Mouse (Mus musculus) c-Kit-positive CD71-negative TER-119-negative erythroid progenitor cells, embryonic 14.5 days (primary cell): ENCODE measurements around the gene Ly6g6f.
A peak's percentile ranks its signal among the peaks of the same experiment; 100 is the strongest.
"Not testable (repeated sequence)": the region's sequence is repeated elsewhere in the genome, so short reads cannot be mapped to it uniquely, and the experiment has no call there.

Source experiments
- DNase-seq: peaks from one replicate; pipeline ENCODE4 v3.0.0-alpha.2; 2013; ENCODE audit warnings: low read depth

The Ly6g6f gene

DNA sequence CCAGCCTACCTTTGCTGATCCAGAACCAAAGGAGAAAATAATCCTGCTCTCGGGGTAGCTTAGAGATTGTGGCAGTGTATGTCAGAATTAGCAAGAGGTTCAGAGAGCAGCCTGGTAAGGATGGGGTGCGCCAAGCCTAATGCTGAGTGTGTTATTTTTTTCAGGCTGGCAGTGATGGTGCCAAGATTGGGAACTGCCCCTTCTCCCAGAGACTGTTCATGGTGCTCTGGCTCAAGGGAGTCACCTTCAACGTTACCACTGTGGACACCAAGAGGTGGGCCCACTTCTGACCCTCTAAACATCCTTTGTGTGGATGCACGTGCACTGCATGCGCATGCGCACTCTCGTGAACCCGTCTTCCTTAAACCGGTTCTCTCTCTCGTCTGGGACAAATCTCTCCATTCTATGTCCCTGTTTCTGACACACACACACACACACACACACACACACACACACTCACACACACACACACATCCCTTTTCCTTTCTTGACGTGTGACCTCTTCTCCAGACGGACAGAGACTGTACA, 33.1 kb downstream of the Ly6g6f start:
- no peak for DNase-seq

DNA sequence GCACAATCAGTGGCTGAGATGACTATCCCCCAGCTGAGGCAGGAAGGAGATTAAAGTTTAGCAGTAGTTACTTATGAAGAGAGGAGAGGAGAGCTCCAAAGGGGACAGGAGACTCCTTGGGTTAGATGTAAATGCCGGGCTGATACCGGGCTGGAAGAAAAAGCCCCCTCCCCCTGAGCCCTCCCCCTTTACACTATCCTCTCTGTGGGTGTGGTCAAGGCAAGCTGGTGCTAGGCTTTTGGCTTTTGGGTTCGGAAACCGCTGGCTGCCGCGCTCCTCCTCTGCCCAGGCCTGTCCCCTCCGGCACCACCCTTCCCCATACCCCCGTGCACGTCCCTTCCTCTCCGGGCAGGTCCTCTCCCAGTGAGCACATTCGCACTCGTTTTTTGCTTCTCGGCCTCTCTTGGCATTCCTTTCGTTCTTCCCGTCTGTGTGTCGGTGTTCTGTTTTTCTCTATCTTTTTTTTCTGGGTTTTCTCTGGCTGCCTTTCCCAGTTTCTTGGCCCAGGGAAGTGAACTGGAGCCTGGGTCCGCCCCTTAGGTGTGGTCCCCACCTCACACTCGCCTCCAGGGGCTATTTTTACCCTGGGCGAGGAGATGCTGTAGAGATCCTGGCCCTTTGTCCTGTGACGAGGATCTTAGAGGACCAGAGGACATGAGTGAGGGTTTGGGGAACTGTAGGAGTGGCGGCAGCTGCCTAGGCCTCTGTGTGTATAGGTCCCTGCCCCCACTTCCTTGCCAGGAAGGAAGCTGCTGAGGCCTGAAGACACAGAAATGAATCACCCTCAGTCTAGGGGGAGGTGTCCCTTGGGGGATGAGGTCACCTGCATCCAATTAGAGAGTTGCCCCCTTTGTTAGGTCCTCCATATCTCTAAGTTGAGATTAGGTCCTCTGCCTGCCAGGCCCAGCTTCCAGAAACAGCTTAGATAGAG, 34.0 kb downstream of the Ly6g6f start:
- DNase-seq = peak; percentile 90

DNA sequence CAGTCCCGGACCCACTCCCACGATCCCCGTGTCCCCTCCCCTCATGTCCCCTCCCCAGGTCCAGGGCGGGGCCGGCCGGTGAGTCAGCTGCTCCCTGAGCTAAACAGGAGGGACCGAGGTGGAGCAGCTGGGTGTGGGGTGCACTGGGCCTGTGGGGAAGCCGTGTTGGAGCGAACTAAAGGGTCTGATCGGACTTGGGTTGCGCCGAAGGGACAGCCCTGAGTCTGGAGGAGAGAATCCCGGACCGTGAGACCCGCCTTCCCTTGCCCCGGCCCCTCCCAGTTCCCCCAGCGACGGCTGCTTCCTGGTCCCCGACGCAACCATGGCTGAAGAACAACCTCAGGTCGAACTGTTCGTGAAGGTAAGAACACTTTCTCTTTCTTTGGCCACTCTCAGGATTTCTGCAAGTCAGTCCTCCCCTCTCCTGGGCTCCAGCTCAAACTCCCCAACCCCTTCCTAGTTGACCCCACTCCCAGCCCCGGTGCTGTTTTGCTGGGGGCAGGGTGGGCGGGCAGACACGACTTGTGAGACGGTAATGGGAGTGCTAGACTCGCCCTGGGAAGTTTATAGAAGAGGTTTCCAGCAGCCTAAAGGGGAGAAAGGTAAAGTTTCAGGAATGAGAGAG, 35.2 kb downstream of the Ly6g6f start:
- no peak for DNase-seq

DNA sequence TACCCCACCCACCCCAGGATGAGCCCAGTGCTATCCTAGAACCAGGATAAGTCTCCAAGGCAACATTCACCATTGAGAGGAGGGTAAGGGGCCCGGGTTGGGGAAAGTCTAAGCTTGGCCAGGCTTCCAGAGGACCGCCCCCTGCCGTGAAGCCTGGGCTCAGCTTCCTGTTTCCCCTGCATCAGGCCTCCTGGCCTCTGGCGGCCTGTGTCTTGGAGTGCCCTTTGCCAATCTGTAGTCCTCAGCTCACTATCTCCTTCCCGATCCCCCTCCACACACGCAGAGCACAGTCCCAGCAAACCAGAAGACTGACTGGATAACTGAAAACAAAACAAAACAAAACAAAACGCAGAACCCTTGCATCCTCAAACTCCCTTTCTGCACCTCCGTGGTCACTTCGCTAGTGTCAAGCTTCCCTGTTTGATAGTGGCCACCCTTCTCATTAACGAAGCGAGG, 35.8 kb downstream of the Ly6g6f start, which contains the start of gene Clic1:
TSS of gene Clic1 (plus strand) at position 406 of the 456 bp plus-strand sequence.
- no peak for DNase-seq

DNA sequence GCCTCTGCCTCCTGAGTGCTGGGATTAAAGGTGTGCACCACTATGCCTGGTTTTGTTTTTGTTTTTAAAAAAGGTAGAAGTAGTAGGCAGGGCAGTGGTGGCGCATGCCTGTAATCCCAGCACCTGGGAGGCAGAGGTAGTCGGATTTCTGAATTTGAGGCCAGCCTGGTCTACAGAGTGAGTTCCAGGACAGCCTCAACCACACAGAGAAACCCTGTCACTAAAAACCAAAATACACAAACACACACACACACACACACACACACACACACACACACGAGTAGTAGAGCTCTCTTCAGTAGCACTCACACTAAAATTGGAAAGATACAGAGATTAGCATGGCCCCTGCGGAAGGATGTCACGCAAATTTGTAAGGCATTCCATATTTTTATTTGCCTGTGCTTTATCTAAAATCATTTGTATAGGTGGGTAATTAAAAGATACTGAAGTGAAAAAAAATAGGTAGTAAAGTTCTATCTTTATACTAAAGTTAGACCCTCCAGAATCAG, 36.4 kb downstream of the Ly6g6f start:
- no peak for DNase-seq

DNA sequence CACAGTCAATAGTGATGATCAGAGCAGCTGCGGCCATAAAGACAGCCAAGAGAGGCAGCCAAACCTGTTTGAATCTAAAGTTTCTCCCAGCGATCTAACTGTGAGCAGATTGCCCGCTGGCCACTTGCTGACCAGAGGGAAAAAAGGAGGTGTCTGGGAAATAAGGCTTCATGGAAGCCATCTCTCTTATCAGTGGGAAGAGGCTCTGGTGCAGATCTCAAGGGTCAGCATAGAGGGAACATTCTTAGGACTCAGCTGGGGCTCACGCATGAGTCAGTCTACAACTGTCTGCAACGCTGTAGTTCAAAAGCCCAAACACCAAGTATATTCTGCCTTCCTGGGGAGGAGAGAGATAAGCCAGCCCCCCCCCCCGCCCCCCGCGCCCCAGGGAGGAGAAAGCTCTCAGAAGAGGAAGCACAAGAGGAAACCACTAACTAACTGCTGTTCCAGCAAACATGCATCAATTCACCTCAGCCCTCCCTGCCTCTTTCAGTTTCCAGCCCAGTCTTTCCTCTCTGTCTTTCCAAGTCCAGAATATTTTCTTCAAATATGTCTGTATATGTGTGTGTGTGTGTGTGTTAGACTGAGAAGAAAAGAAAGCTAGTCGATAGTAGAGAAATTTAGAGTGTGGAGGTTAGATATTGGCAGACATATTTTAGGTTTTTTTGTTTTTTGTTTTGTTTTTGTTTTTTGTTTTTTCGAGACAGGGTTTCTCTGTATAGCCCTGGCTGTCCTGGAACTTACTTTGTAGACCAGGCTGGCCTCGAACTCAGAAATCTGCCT, 37.1 kb downstream of the Ly6g6f start:
- DNase-seq = no peak

DNA sequence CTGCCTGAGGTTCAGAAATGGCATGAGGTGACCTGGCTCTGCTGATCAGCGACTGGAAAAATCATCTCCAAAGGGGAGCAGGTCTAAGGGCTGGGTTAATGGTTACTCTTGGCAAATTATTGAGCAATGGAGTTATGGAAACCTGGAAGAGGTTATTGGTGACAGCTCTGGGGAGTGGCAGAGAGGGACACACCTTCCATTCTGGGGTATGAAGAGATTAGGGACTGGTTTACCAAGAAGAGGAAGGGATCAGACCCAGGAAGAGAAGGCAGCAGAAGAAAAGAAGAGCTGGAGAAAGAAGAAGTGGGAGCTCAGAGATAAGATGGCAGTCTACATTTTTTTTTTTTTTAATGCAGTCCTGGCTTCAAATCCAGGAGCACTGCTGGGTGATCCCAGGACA, 37.7 kb downstream of the Ly6g6f start:
- no peak for DNase-seq

DNA sequence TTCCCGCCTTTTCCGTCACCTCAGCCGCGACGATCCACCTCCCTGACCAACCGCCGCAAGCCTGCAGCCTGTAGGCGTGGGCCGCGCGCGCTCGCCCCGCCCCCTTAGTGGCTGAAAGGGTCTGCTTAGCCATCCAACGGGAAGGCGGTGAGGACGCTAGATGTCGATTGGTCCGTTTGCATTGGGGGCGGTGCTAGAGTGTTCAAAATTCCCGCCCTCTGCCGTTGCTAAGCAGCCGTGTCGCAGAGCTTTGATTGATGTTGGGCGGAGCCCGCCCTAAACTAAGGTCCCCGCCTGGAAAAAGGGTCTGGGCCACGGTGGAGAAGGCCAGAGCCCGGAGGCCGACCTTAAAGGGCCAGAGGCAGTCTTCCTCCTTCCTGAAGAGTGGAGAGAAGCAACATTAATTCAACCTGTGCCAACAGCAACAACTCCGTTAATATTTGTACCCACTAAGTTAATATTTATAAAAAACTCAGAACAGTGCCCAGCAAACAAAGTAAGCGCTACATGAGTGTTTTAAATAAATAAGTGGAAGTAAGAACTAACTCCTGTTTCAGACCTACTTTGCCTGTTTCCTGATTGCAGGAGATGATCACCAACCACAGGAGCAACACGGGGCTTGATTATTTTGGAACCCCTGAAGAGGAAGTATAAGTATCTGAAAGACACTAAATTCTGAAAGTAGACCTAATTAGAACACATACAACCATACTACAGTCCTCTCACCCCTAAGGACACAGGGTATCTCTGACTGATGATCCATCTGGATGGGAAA, 38.5 kb downstream of the Ly6g6f start, which contains the start of gene Msh5:
TSS of gene Msh5 (minus strand) at position 65 of the 775 bp plus-strand sequence.
- DNase-seq = peak; percentile 98

DNA sequence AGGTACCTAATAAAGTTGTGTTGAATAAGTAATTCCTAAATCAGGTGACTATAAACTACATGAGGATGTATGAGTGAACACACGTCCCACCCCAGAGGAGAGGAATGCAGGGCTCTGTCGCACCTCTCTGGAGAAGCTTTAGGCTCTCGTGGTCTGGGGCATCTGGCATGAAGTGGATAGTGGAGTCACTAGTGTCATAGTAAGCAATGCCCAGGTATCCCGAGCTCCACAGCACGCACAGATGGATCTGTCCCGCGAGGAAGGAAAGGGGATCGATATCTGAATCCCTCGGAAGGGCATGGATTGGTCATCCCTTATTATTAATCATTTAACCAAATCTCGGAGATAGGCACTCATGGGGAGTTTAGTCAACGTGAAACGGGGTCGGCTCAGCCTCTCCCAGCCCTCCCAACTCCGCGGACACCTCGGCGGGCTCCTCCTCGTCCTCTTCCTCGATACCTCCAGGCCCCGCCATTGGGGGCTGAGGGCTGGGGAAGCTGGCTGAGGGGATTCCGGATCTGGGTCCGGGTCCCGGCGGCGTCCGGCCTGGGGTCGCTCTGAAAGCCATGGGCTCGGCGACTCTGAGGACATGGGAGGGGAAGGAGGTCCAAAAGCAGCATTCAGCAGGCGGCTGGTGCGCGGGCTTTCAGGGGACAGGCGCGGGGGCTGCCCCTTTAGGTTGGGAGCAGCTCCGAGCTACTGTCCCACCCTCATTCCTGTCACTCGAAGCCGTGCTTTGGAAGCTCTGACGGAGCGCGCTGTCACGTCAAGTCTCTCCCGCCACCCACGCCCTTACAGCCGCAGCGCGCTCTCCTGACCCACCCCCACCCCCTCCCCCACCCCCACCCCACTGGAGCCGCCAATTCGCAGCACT, 39.4 kb downstream of the Ly6g6f start:
- no peak for DNase-seq

DNA sequence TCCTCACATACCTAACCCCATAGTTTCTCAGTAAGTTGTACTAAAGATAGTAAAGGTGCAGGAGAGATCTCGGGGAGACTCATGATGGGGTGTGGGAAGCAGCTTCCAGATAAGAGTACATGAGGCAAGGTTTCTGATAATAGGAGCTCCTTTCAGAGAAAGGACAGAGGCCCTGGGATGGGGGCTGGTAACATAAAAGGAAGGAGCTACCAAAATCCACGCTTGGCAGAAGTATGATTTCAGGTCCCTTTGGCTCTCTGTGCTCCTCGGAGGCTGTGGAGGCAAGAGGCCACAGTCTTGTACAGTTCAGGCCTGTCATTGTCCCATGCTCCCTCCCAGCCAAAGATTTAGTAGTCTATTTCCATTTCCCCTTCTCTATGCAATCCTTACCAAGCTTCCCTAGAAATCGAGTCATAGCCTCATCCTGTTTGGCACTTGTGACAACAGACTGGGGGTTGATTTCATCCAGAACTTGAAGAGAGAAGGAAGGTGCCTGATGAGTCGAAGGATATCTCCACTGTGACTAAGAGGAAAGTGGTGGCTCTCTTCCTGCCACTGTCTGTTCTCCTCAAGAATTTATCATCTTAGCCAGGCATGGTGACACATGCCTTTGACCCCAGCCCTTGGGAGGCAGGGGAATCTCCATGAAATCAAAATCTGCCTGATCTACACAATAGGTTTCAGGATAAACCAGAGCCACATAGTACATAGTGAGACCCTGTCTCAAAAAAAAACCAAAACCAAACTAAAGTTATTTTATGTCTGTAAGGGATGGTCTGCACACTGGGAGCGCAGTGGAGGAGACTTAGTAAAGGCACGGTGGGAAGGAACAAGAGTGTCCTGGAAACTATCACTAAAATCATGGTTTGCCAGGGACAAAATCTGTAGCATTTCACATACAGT, 40.3 kb downstream of the Ly6g6f start:
- no peak for DNase-seq

DNA sequence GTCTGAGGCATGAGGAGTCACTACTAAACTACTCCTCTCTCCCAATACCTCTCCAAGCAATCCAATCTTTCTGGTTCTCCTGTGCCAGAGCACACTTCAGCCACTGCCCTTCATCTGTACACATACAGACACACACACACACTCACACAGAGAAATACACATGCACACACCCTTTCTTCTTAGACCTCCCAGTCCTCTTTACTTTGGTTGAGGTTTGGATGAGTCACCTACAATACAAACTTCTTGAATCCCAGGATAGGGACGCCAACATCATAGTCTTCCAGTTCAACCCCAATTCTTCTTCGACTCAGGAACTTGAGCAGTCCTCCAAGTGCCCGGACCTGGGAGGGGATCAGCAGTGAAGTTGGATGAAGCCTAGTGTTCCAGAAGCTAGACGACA, 41.6 kb downstream of the Ly6g6f start:
- no peak for DNase-seq

DNA sequence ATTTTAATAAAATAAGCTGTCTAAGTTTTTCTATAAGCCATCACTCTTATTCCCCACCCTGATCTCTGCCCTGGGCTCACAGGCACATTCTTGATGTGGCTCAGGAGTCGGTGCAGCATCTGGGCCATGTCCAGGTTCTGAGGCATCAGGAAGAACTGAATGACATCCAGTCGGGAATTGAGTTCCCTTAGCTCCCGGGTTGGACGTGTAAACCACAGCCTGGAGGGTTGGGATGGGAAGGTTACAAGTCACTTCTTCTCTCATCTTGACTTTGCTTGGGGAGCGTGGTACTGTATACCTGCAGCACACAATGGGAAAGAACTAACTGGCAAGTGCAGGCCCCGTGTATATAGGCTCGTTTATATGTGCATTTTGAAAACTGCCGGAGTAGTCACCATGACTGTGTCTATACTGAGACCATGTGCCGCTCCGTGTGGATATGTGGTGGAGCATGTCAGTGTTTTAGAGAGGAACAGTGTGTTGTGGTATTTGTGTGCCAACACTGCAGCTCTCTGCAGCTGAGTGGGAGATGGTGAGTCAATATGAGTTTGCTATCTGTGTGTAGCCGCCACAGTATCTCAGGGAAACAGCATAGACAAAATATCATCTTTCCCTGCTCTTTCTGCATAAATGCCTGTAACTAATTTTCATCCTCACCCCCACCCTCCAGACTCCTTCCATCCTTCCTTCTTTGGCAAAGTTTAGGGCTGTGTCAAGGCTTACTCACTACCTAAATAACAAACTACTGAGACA, 46.1 kb downstream of the Ly6g6f start:
- DNase-seq = no peak

DNA sequence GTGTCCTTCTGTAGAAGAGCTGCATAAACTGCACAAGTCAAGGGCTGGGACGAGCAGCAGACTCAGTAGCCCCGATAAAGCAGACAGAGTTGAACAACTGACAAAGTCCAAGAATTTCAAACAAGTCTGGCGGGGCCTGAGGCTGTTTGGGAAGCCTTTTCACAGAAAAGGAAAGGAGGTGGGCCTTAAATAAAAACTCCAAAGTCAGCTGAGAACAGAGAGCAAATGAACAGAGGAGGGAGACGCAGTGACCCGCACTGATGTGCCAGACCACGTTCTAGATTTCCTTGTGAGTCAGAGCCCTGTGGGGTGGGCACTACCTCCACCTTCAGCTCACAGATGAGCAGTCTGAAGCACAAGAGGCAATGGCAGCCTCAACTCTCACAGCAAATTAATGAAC, 50.5 kb downstream of the Ly6g6f start:
- no peak for DNase-seq

DNA sequence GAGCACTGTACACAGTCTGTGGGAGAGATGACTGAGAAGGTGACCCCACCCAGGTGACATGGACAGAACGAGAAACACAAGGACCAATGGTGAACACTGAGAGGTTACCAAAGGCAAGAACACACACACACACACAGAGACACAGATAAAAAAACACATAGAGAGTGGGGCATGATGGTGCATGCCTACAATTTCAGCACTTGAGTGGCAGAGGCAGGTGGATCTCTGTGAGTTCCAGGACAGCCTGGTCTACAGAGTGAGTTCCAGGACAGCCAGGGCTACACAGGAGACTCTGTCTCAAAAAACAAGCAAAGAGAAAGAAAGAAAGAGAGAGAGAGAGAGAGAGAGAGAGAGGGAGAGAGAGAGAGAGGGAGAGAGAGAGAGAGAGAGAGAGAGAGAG, 51.7 kb downstream of the Ly6g6f start:
- not testable (repeated sequence) for DNase-seq

DNA sequence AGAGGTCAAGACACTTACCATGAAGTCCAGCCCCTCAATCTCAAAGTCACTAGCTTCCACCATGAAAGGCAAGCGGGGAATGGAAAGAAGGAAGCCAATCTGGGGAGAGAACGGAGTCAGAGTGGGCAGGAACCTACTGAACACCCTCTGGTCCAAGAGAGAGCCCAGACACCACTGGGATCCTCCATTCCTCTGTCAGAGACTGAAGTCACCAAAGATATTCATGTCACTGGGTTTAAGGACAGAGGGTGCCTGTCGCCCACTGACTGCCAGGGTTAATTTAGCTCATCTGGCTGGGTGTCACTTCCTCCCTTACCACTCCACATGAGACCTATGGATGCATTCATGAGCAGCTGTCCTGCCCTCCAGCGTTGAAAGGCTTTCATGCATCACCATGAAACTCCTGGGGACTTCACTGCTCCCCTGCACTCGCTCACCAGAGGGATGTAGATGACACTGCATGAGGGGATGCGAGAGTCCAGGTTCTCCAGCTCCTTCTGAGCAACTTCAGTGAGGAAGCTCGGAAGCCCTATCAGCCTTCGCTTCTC, 53.0 kb downstream of the Ly6g6f start:
- no peak for DNase-seq

DNA sequence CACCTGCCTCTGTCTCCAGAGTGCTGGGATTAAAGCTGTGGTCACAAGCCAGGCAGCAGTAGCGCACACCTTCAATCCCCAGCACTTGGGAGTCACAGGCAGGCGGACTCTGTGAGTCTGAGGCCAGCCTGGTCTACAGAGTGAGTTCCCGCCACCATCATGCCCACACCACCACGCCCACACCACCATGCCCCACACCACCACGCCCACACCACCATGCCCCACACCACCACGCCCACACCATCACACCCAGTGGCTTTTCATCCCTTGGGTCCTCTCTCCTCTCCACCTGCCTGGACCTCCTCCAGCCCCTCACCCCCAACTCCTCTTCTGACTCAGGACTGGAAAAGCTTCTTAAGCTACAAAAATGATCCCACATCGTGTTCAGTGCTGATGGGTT, 53.5 kb downstream of the Ly6g6f start:
- DNase-seq = no peak

DNA sequence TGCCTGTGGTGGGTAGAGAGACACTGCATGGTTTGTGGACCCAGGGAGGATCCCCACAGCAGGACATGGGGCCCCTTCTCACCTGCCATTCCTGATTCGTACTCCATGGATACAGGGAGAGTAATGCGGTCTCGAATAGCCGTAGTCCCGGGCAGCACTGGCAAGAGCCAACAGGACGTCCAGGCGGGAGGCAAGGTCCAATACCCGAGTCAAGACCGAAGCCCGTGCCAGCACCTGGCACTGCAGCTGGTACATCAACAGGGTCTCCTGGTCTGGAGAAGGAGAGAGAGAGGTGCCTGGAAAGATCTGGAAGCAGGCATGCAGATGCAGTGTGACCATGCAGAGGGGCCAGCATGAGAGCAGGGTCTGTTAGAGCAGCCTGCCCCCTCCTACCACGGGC, 54.1 kb downstream of the Ly6g6f start:
- no peak for DNase-seq
